Mouse (Mus musculus) G1E (cell line): ENCODE data around the gene Parp9.

Experiments
- CTCF ChIP-seq: IDR thresholded peaks from 2 replicates; pipeline ENCODE4 v1.5.1; 2012; ENCODE audit warnings: low read depth, low read length, inconsistent platforms, mixed read lengths
- GATA1 ChIP-seq: IDR thresholded peaks from 2 replicates; pipeline ENCODE4 v1.6.1; 2012; ENCODE audit warnings: borderline replicate concordance, low read length, inconsistent platforms, mixed read lengths
- POLR2AphosphoS5 ChIP-seq: IDR thresholded peaks from 2 replicates; pipeline ENCODE4 v1.6.1; 2012; ENCODE audit warnings: low read depth, low read length, inconsistent platforms; ENCODE audit not compliant: insufficient replicate concordance
- TAL1 ChIP-seq: conservative IDR thresholded peaks from 2 replicates; pipeline ENCODE4 v1.6.1; 2012; ENCODE audit warnings: low read depth, low read length, inconsistent platforms, mixed read lengths

- TF ChIP-seq CTCF = peak; percentile 47; the same call in 1 of the 2 replicates
- TF ChIP-seq POLR2AphosphoS5 = 0 out of 2 replicates have a peak, but pooled peaks have one; percentile 66
- no peak for TF ChIP-seq GATA1
- TF ChIP-seq TAL1 = peak; percentile 25; the same call in 1 of the 2 replicates
Measured at GRCm38 (mm10) chr16:35981363-35981821, 43.1 kb downstream of the Parp9 start.
